Mouse (Mus musculus) intestine, embryonic 14.5 days (tissue): Measurements from ENCODE around the gene Slc7a7. TPM values are rescaled to one million over a fixed set of nuclear protein-coding genes. Genes with fewer than 3 reads are reported as not detected.

Experiments used
- polyA plus RNA-seq: library from polyadenylated mRNA; unstranded; fragments of >200 nt; fragmentation: Nextera tagmentation; extraction: Ambion mirVana; gene quantifications from 2 replicates; pipeline ENCODE4 v1.2.1, GENCODE M21; 2014

Slc7a7 gene
- polyA plus RNA-seq, 1 experiment from 2014 or later: 21.5 TPM

Other genes starting within 250 kb of the Slc7a7 start
- 414 and 449 TPM in 2 replicates for gene Dad1, start 163.7 kb downstream of the Slc7a7 start, polyA plus RNA-seq
- 46.9 and 53.5 TPM in 2 replicates for gene Abhd4, start 163.6 kb downstream of the Slc7a7 start, polyA plus RNA-seq
- gene Olfr49, start 132.8 kb downstream of the Slc7a7 start, polyA plus RNA-seq: not detected in 2 replicates
- 57.0 and 59.4 TPM in 2 replicates for gene Oxa1l, start 56.9 kb downstream of the Slc7a7 start, polyA plus RNA-seq
- gene Mrpl52, start 9.1 kb upstream of the Slc7a7 start, polyA plus RNA-seq: 316 and 324 TPM in 2 replicates
- gene Mmp14, start 13.8 kb upstream of the Slc7a7 start, polyA plus RNA-seq: 129 and 133 TPM in 2 replicates
- 43.7 and 50.7 TPM in 2 replicates for gene Lrp10, start 46.4 kb upstream of the Slc7a7 start, polyA plus RNA-seq
- 2.9 and 3.7 TPM in 2 replicates for gene Rem2, start 58.3 kb upstream of the Slc7a7 start, polyA plus RNA-seq
- 89.6 and 99.5 TPM in 2 replicates for gene Prmt5, start 99.7 kb upstream of the Slc7a7 start, polyA plus RNA-seq
- gene Haus4, start 136.8 kb upstream of the Slc7a7 start, polyA plus RNA-seq: 57.9 and 58.2 TPM in 2 replicates
- 14.5 and 19.0 TPM in 2 replicates for gene Ajuba, start 159.8 kb upstream of the Slc7a7 start, polyA plus RNA-seq
- gene 4931414P19Rik, start 188.2 kb upstream of the Slc7a7 start, polyA plus RNA-seq: 6.6 and 7.1 TPM in 2 replicates
- 395 and 412 TPM in 2 replicates for gene Psmb5, start 200.2 kb upstream of the Slc7a7 start, polyA plus RNA-seq
- not detected in 2 replicates for gene Psmb11, start 203.7 kb upstream of the Slc7a7 start, polyA plus RNA-seq
- not detected in 2 replicates for gene Gm17606, start 223.2 kb upstream of the Slc7a7 start, polyA plus RNA-seq
- gene Cdh24, start 223.6 kb upstream of the Slc7a7 start, polyA plus RNA-seq: 4.0 and 4.9 TPM in 2 replicates